Mouse (Mus musculus): Measurements from ENCODE around the gene Kcnj11. TPM values are rescaled to one million over a fixed set of nuclear protein-coding genes. Genes with fewer than 3 reads are reported as not detected.

The Kcnj11 gene
- polyA plus RNA-seq (2012; rRNA removed) = 12.6 and 18.7 TPM in 2 replicates

GRCm38 (mm10) chr7:46100563-46100962 is at the start of gene Kcnj11:
TSS of gene Kcnj11 (minus strand) at chr7:46100764.

Other genes starting within 250 kb of the Kcnj11 start
- gene Kdelr1, start 228.0 kb downstream of the Kcnj11 start, polyA plus RNA-seq (2012; rRNA removed) = 182 and 199 TPM in 2 replicates
- gene Grin2d, start 222.4 kb downstream of the Kcnj11 start, polyA plus RNA-seq (2012; rRNA removed) = 23.7 and 25.3 TPM in 2 replicates
- gene Syngr4, start 204.1 kb downstream of the Kcnj11 start, polyA plus RNA-seq (2012; rRNA removed) = 0.15 and 0.18 TPM in 2 replicates
- gene Tmem143, start 203.8 kb downstream of the Kcnj11 start, polyA plus RNA-seq (2012; rRNA removed) = 21.2 and 24.5 TPM in 2 replicates
- 21.5 and 25.1 TPM in 2 replicates for gene Emp3, start 179.4 kb downstream of the Kcnj11 start, polyA plus RNA-seq (2012; rRNA removed)
- gene Ccdc114, start 176.7 kb downstream of the Kcnj11 start, polyA plus RNA-seq (2012; rRNA removed) = 6.0 and 7.1 TPM in 2 replicates
- 1.2 and 1.3 TPM in 2 replicates for gene Abcc6, start 70.5 kb downstream of the Kcnj11 start, polyA plus RNA-seq (2012; rRNA removed)
- gene Nomo1, start 67.1 kb downstream of the Kcnj11 start, polyA plus RNA-seq (2012; rRNA removed) = 41.8 and 44.8 TPM in 2 replicates
- gene Abcc8, start 79.3 kb upstream of the Kcnj11 start, polyA plus RNA-seq (2012; rRNA removed) = 13.8 and 15.7 TPM in 2 replicates
- gene Ush1c, start 137.7 kb upstream of the Kcnj11 start, polyA plus RNA-seq (2012; rRNA removed) = 0.91 and 1.3 TPM in 2 replicates
- gene Otog, start 140.2 kb upstream of the Kcnj11 start, polyA plus RNA-seq (2012; rRNA removed) = 0.09 and 0.21 TPM in 2 replicates